Mouse (Mus musculus) kidney, postnatal 14 days (tissue): Measurements from ENCODE around the gene Disp3.

Experiments used
- DNase-seq: peaks from one replicate; pipeline ENCODE4 v3.0.0; 2022; ENCODE audit warnings: mixed read lengths

The Disp3 gene

GRCm38 (mm10) chr4:148214460-148215136 is 73.2 kb downstream of the Disp3 start:
- no peak for DNase-seq

- no peak for DNase-seq
Measured at GRCm38 (mm10) chr4:148204873-148205232, 82.9 kb downstream of the Disp3 start.

GRCm38 (mm10) chr4:148204061-148204872 is 83.5 kb downstream of the Disp3 start:
- DNase-seq, result no peak

- DNase-seq, result no peak
Measured at GRCm38 (mm10) chr4:148203557-148203956, 84.2 kb downstream of the Disp3 start.

- no peak for DNase-seq
Measured at GRCm38 (mm10) chr4:148198721-148199120, 89.0 kb downstream of the Disp3 start.

GRCm38 (mm10) chr4:148194400-148194799 is 93.4 kb downstream of the Disp3 start:
- DNase-seq, result no peak

GRCm38 (mm10) chr4:148192707-148193245 is 95.0 kb downstream of the Disp3 start:
- DNase-seq, result peak; percentile 7
